Mouse (Mus musculus): ENCODE measurements around the gene Prkcd. TPM values are rescaled to one million over a fixed set of nuclear protein-coding genes. Genes with fewer than 3 reads are reported as not detected.

Gene Prkcd
- 100 to 1,000 TPM; 123 to 353 TPM for total RNA-seq (2021)
- long read RNA-seq, experiment 1, transcript Prkcd-207 (18 exons, 2,777 nt): major isoform, 106 of 131 reads
- long read RNA-seq, experiment 1, transcript Prkcd-208 (18 exons, 2,851 nt): minor isoform, 6 of 131 reads
- long read RNA-seq, experiment 1, partial matches to known transcripts: 4 of 131 reads
- long read RNA-seq, experiment 1, other reads (novel, unspliced or antisense): 13 of 131 reads
- long read RNA-seq, experiment 2, transcript Prkcd-208 (18 exons, 2,851 nt): minor isoform, 8 of 485 reads
- long read RNA-seq, experiment 2, transcript Prkcd-207 (18 exons, 2,777 nt): major isoform, 391 of 485 reads
- long read RNA-seq, experiment 2, partial matches to known transcripts: 42 of 485 reads
- long read RNA-seq, experiment 2, other reads (novel, unspliced or antisense): 39 of 485 reads

DNA sequence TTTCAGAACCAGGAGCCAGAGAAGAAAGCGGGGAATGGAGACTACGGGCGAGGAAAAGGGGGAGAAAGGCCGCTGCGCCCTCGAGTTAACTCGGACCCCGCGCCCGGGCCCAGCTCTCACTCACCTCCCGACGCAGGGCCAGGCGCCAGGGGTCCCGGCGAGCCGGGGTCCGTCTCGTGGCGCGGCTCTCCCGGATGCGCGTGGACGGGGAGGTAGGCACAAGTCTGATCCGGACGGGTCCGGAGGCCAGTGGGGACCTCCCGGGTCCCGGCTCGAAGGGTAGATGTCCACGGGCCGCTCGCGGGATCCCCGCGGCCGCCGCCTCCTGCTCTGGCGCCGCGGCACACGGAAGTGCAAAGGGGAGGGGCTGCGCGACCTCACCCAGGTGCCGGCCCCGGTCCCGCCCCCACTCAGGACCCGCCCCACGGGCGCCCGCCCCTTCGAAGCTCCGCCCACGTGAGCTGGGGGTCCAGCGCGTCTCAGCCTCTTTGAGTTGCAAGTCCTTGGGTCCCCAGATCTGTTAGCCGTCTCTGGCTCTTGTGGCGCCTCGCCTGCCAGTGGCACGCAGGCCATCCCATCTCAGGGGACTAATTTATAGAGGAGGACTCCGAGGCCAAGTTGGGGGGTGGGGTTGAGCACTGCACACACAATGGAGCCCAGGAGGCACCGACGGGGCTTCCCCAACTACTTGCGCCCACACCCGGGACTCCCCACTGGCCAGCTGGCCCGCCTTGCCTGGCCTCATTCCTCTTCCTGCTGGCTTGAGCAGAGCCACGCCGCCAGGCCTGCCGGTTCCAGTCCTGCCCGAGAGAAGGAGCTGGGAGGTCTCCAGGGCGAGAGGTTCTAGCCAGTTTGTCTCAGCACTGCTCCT, at the start of gene Prkcd:
TSS of gene Prkcd (minus strand) at position 355 of the 871 bp plus-strand sequence.
- DNase-seq (ENCODE audit: low spot score in 2 of 2): peak; percentile 85

DNA sequence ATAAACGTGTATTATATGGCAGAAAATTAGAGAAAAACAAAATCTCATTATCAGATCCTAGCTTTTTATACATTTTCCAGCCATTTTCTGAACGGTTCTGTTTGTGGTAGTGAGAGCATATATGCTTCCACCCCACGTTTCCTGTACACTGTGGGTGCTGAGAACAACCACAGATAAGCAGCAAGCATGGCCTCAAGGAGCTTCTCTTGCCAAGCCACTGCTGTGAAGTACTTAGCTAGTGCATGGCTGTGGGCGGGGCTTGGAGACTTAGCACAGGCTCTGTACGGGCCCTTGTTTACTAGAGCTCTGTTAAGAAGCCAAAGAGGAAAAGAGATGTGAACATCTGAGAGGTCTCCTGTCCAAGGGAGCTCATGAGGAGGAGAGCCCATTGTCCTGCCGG, 48.9 kb upstream of the Prkcd start:
- DNase-seq (ENCODE audit: low spot score in 2 of 2): no peak

DNA sequence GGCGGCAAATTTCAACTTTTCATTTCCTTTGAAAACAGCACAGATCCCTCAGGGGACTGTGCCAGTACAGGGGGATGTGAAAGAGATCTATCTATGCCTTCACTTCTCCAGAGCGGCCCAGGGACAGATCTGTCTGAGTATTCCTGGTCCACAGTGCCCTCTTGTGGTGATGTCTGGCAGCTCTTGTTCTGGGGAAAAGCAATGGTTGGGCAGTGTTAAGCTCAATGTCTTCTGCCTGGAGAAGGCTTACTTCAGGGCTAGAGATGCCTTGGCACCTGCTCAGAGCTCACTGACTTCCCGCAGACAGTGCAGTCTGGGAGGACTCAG, 45.9 kb upstream of the Prkcd start:
- DNase-seq (ENCODE audit: low spot score in 2 of 2): peak; percentile 87

DNA sequence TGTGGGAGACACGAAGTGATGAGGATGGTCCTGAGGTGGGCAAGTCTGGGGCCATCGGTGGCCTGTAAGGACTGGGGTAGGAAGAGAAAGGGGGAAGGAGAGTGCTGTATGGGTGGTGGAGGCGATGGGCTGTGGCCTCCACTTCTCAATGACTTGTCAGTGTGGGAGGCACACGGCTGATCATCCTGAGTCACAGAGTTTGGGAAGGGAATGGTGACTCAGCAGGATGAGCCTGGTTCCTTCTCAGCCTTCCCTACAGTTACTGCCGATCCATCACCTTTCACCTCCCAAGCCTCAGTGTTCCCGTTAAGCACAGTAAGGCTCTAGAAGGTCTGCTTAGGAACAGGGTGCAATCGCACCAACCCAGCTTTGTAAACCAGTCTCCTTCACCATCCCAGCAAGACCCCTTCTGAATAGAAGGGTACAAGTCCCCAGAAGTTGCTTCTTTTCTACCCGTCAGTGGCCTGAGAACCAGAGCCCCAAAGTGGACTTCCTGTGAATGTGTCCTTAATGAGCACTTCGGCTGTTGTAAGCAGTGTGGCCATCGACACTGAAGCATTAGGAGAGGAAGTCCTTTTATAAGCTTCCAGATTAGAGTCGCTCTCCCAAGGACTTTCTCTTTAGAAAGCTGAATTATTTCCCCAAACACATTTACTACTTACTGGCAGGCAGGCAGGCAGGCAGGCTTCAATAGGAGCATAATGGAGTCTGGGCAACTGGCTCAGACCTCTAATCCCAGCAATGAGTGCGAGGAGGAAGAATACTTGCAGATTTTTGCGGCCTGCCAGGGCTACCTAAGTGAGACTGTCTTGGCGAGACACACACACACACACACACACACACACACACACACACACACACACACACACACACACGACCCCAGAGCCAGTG, 45.3 kb upstream of the Prkcd start:
- peak in 1 of 2 experiments; percentile 43 for DNase-seq (ENCODE audit: low spot score in 2 of 2)

DNA sequence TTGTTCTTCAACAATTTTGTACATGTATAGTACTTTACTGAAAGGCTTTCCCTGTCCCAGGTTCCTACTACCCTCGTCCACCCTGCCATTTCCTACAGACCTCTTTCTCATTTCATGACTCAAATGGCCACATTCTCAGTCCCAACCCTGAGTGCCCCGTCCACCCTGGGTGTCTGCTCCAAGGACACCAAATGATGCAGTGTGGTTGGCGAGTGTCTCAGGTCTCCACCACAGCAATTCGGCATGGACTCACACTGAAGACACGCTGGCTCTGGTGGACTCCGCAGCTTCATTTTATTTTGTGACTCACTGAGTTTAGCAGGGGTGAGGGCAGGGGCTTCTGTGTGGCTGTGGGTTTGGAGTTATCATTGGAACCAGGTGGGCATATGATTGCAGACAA, 44.2 kb upstream of the Prkcd start:
- DNase-seq (ENCODE audit: low spot score in 2 of 2): peak in 1 of 2 experiments; percentile 50

DNA sequence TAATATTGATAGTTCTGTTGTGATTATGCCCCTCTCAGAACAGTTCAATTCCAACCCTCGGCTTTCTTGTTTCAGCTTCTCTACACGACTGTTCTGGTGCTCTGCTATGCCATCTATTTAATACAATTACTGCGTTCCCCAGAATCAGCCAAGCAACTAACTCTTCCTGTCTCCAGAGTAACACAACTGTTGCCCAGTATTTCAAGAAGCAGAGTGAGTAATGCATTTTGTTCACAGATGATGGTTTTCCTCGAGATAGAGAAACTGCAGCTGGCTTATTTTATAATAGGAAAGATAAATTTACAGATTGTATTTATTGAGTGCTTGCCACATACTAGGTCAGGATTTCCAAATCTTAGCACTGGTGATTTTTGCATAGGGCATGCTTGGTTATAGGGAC, 40.6 kb upstream of the Prkcd start:
- no peak for DNase-seq (ENCODE audit: low spot score in 2 of 2)

DNA sequence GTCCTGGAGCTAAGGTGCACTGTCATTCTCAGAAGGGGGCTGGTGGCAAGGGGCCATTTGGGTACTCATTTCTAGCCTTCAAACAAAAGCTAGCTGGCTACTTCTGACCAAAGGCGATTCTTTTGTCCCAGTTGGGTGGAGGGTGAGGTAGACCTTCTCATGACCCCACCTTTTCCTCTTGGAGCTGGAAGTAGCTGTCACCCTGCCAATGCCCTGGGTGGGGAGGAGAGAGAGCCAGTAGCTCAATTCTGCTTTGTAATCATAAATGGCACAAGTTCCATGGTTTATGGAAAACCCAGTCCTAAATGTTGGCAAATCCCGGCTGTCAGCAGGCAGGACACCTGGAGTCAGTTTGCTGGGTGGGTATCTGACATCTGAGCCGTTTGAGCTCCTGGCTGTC, 40.1 kb upstream of the Prkcd start:
- DNase-seq (ENCODE audit: low spot score in 2 of 2): no peak

DNA sequence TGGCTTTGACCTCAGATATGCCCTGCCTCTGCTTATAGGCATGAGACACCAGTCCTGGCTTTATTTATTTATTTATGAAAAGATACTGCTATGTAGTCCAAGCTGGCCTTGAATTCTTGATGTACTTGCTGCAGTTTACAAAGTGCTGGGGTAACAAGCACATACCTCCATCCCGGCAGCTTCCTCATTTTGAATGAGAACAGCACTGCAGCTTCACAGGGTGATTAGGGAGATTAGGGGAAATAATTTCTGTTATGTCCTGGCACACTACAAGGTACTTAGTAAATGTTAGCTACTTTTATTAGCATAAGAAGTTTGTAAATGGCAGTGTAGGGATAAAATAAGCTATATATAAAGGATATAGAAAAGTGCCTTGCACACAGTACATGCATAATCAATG, 29.5 kb upstream of the Prkcd start:
- DNase-seq (ENCODE audit: low spot score in 2 of 2): no peak

DNA sequence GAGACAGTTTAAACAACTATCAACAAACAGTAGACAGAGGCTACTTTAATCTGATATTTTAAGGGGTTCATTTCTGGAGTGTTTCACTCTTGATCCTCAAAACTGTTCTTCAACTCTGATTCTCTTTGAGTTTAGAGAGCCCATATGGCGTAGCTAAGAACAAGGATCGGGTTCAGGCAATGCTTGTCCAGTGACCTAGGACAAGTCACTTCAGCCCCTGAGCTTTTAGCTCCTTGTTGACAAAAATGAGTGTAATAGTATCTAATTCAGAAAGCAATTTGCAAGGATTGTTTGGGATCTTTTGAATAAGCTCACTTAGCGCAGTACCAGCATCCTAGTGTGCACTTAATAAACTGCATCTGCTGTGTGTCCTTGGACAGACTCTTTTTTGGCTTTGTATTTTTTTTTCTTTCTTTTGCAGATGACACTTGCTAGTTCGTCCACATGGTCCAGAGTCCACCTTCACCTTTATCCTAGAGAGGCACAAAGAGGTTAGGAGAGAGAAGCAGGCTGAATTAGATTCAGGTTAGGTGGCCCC, 28.8 kb upstream of the Prkcd start:
- no peak for DNase-seq (ENCODE audit: low spot score in 2 of 2)

DNA sequence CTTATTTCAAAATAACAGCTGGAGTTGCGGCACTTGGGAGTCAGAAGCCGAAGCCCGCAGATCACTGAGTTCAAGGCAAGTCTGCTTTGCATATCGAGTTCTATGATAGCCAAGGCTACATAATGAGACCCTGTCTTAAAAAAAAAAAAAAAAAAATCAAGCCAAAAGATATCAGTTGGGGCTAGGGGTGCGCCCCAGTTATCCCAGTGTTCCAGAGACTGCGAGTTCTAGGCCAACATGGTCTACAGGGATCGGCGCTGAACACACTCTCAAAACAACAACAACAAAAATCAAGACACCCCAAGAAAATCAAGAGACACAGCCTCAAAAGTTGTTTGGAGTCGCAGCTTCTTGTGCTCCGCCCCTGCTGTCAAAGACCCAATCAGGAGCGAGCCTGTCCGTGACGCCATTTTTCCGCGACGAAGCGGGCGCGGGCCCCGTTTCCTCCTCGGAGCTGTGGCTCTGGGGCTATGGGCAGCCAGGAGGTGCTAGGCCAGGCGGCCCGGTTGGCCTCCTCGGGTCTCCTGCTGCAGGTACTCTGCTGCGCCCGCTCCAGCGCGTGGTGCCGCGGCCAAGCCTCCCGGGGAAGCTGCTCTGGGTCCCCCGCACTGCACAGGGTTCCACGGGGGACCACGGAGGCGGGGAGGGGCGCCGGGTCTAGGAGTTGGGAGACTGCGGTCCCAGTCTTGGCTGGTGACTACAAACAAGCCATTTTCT, 28.1 kb upstream of the Prkcd start, which contains the start of gene Rft1:
TSS of gene Rft1 (plus strand) at position 418 of the 717 bp plus-strand sequence.
- DNase-seq (ENCODE audit: low spot score in 2 of 2): peak; percentile 99 to 100

DNA sequence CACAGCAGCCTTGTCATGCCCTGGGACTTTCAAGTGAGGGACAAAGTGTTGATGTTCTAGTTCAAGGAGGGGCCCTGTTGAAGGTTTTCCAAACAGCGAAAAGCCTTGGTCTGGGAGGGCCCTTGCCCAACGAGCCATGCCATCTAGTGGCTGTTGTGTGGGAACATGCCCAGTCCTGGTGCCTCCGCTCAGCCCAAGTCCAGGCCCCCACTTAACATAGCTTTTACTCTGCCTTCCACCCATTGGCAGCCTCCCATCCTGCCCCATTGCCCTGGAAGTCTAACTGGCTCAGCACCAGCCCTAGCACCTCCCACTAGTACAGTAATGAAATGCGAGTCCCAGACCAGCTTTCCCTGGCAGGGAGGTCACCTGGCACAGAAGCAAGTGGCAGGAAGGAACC, 25.0 kb upstream of the Prkcd start:
- peak; percentile 54 to 67 for DNase-seq (ENCODE audit: low spot score in 2 of 2)

DNA sequence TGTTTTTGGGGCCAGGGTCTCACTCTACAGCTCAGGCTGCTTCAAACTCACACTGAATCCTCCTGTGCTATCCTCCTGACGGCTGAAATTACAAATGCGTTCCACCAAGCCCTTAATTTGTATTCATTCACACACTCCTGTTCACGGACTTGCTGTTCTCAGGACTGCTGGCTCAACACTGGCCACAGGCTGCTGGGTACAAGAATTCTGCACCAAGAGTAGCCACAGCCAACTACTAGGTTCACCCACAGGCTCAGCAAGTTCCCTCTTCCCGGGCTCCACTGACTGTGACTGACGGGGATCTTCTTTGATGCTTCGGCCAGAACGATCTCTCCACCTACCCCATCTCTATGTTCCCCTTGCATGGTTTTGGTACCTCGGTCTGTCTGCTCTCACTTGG, 23.7 kb upstream of the Prkcd start:
- no peak for DNase-seq (ENCODE audit: low spot score in 2 of 2)

DNA sequence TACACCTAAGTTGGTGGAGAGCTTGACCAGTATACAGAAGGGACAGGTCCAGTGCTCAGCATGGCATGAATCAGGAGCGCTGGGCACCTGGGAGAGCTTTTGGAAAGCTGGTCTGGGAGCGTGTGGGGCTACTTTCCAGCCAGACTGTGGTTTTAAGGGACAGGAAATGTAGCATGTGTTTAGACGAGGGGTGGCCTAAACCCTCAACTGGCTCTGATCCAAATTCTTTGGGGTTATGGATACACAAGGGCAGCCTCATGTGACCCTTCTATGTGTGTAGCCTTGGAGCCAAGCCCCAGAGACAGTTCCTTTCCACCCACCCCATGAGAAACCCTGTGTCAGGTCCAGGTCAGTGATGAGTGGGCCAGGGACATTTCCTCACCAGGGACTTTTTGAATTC, 22.5 kb upstream of the Prkcd start:
- DNase-seq (ENCODE audit: low spot score in 2 of 2): no peak

DNA sequence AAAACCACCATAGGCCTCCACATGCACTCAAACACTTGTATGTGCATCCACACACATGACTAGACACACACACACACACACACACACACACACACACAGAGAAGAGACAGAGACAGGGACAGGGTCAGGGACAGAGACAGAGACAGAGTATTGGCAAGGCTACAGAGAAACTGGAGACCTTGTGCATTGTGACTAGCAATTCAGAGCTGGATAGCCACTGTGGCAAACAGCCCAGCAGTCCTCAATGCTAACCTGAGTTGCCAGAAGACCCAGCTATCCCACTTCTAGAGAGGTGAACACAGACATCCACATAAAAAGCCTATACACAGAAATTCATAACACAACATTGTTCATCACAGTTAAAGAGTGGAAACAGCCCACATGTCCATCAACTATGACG, 20.5 kb upstream of the Prkcd start:
- DNase-seq (ENCODE audit: low spot score in 2 of 2): no peak

DNA sequence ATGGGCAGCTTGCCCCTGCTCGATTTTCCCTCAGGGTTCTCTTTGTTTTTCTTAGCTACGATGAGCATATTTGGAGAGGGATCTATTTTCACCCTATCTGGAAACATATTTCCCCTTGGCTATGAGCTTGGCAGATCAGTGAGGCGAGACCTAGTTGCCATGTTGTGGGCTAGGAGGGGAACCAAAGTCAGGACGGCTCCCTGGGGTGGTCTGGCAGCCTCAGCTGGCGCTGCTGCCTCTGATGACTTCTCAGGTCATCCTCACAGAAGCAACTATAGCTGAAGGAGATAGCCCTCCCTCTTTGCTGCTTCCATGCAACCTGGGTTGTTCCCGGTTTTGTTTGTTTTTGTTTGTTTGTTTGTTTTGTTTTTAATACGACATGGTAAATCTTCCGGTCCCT, 19.1 kb upstream of the Prkcd start:
- no peak for DNase-seq (ENCODE audit: low spot score in 2 of 2)

DNA sequence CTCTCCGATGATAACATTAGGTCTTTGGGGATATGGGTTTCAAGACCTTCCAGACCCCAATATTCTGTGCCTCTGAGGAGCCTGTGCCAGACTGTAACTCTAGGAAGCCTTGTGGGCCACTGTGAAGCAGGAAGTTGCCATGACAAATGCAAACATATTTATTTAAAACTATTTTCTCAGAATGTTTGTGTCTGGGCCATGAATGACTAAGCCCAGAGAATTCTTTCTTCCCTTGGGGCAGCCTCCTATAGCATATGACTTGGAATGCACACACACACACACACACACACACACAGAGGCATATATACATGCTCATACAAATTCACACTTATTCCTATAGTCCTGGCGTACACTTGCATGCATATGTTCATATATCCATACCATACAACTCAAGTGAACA, 18.0 kb upstream of the Prkcd start:
- no peak for DNase-seq (ENCODE audit: low spot score in 2 of 2)

DNA sequence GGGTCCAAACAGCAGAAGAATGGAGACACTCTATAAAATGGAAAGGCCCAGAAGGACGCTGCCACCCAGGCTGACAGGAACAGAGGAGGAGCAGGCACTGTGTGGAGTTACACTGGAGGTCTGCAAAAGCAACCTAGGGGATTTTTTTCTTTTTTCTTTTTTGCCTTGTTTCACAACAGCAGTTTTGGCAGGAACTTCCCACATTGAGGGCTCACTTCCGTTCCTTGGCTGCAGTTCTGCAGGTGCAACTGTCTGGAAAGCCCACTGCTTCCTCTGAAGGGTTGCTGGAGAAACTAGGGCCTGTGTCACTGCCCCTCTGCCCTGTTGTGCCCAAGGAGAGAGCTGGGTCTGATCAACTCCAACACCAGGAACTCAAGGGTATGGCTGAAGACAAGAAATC, 15.7 kb upstream of the Prkcd start:
- no peak for DNase-seq (ENCODE audit: low spot score in 2 of 2)

DNA sequence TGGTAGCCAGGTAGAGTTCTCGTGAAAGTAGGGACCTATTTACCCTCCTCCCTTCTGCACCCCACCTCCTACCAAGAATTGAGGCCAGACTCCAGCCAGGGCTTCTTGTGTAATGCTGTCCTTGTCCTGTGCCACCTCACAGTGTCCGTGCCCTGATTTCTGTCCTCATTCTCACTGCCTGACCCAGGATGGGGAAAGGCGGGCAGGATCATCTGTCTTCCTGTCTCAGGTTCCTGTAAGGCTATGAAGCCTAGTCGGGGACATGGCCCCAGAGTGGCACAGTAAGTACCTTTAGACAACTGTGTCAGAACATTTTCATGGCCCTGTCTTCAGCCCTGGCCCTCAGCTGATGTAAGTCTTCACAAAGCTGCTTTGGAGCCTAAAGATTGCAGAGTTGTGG, 12.7 kb upstream of the Prkcd start:
- DNase-seq (ENCODE audit: low spot score in 2 of 2): no peak

DNA sequence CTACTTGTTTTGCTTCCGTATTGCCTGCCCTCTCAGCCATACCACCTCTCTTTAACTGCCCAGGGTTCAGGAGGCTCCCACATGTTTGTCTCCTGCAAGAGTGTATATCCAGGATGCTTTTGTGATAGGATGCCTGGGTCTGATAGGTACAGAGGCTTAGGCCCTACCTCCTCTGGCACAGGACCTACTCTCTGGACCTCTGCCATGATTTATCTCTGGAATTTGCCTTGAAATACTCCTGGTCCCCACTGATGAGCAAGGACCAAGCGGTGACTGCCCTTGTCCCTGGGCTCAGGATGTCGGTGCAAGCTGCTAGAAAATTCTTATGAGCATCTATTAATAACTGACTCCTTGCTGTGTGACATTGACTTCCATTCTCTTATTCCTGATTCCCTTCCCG, 12.0 kb upstream of the Prkcd start:
- DNase-seq (ENCODE audit: low spot score in 2 of 2): no peak

DNA sequence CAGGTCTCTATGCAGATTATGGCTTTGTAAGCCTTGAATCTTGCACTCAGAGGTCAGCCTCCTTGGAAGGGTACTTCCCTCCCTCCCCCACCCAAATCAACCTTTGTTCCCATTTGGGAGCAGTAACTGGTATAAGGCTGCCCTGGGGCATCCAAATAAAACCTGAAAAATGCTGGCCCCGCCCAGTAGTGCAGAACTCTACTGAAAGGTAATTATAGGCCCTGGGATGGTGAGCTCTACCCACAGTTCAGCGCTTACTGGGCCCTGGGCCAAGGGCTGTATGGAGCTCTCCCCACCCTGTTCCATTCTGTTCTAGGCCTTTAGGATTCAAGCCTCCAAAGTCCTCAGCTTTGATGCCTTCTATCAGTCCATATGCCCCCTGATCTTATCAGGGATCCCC, 11.1 kb upstream of the Prkcd start:
- DNase-seq (ENCODE audit: low spot score in 2 of 2): no peak
